Mouse (Mus musculus) erythroblast, embryonic 14.5 days (primary cell): Measurements from ENCODE around the gene Gm10778. TPM values are rescaled to one million over a fixed set of nuclear protein-coding genes. Genes with fewer than 3 reads are reported as not detected.

ENCODE experiments used
- polyA plus RNA-seq: library from polyadenylated mRNA; stranded (reverse); fragments of >175 nt; gene quantifications from 2 replicates; pipeline ENCODE4 v1.2.3, GENCODE M21; 2012

Gm10778 gene
- polyA plus RNA-seq, 1 experiment = 0.01 TPM

Other genes starting within 250 kb of the Gm10778 start
- gene Nfic, start 193.4 kb upstream of the Gm10778 start, polyA plus RNA-seq = 0.55 and 0.94 TPM in 2 replicates
- gene Celf5, start 166.3 kb upstream of the Gm10778 start, polyA plus RNA-seq = not detected in 2 replicates
- gene Ncln, start 152.7 kb upstream of the Gm10778 start, polyA plus RNA-seq = 6.2 and 7.9 TPM in 2 replicates
- 0.04 and 0.05 TPM in 2 replicates for gene S1pr4, start 148.9 kb upstream of the Gm10778 start, polyA plus RNA-seq
- 0.14 and 0.24 TPM in 2 replicates for gene Gna15, start 124.8 kb upstream of the Gm10778 start, polyA plus RNA-seq
- gene Gna11, start 103.9 kb upstream of the Gm10778 start, polyA plus RNA-seq = 1.2 and 1.5 TPM in 2 replicates
- 152 and 158 TPM in 2 replicates for gene Aes, start 89.6 kb upstream of the Gm10778 start, polyA plus RNA-seq
- 0.09 and 0.10 TPM in 2 replicates for gene Tle2, start 74.5 kb upstream of the Gm10778 start, polyA plus RNA-seq
- gene Tle6, start 48.0 kb upstream of the Gm10778 start, polyA plus RNA-seq = 0.27 and 0.28 TPM in 2 replicates
- gene BC025920, start 42.8 kb upstream of the Gm10778 start, polyA plus RNA-seq = 0.05 and 0.07 TPM in 2 replicates
- gene Sirt6, start 21.3 kb upstream of the Gm10778 start, polyA plus RNA-seq = 6.6 and 6.9 TPM in 2 replicates
- 0.18 and 0.21 TPM in 2 replicates for gene Ankrd24, start 20.5 kb upstream of the Gm10778 start, polyA plus RNA-seq
- gene Zfp433, start 55.8 kb downstream of the Gm10778 start, polyA plus RNA-seq = 0.08 TPM in 1 of 2 replicates, not detected in the other
- not detected in 2 replicates for gene Gm3055, start 122.1 kb downstream of the Gm10778 start, polyA plus RNA-seq
- gene Gm4767, start 163.1 kb downstream of the Gm10778 start, polyA plus RNA-seq = not detected in 2 replicates
- gene Gm32687, start 214.9 kb downstream of the Gm10778 start, polyA plus RNA-seq = not detected in 2 replicates